Mouse (Mus musculus): ENCODE measurements around the gene Klrb1f. TPM values are rescaled to one million over a fixed set of nuclear protein-coding genes. Genes with fewer than 3 reads are reported as not detected.
"Not testable (repeated sequence)": the region's sequence is repeated elsewhere in the genome, so short reads cannot be mapped to it uniquely, and the experiment has no call there.

Gene Klrb1f
- under 1 TPM; 0.42 to 0.48 TPM for total RNA-seq (2021)
- long read RNA-seq, experiment 1, partial matches to known transcripts, result 0 of 1 reads
- long read RNA-seq, experiment 1, other reads (novel, unspliced or antisense), result 1 of 1 reads
- long read RNA-seq, experiment 2, result 0 reads

DNA sequence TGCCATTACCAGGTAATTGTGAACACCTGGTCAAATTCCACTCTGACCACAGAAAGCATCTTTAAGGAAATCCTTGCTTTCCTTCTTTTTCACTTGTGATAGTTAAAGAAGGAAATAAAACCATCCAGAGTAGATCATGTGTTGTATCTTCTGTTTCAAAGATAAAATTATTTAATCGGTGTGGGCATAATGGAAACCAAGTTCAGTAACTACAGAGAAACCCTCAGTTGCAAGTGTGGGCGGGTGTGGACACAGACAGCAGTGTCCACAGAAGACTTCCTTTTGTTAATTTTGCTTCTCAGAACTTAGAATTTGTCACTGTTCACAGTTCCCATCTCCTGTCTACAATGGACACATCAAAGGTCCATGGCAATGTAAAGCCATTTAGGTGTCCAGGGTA lies at the start of gene Klrb1f:
Gene Klrb1f, plus strand, starts transcription at position 301 of the 400 bp plus-strand sequence.
- no peak for DNase-seq

DNA sequence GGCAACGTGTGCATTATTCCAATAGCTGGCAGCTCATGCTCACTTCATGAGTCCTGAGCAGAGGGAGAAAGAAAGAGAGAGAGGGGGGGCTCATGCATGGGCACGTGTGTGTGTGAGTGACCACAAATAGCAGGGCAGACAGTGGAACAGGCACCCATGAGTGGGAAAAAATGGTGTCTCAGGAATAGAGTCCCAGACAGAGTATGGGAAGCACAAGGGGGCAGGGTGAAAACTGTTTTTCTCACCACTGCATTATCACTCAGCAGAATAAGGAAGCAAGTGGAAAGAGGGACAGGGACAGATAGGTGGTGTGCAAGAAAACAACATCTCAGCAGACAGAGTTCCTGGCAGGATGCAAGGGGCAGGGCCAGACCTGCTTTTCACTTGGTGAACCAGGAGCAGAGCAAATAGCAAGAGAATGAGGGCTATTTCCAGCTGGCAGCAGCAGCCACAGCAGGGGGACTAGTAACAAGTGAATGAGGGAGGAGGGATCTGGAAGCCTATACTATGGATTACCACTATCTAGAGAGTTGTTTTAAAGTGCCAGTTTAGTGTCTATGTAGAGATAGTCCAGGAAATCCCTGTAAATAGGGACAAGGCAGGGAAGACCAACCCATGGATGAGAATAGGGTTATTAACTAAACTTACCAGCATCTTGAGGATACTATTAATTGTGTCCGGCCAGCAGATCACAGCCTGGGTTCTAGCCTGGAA lies 49.5 kb upstream of the Klrb1f start:
- no peak for DNase-seq

GRCm38 (mm10) chr6:128996768-128997442 lies 48.8 kb upstream of the Klrb1f start:
- DNase-seq, result no peak

GRCm38 (mm10) chr6:129001392-129001791 lies 44.3 kb upstream of the Klrb1f start:
- no peak for DNase-seq

- DNase-seq, result no peak
Observed at GRCm38 (mm10) chr6:129008552-129008951, 37.1 kb upstream of the Klrb1f start.

DNA sequence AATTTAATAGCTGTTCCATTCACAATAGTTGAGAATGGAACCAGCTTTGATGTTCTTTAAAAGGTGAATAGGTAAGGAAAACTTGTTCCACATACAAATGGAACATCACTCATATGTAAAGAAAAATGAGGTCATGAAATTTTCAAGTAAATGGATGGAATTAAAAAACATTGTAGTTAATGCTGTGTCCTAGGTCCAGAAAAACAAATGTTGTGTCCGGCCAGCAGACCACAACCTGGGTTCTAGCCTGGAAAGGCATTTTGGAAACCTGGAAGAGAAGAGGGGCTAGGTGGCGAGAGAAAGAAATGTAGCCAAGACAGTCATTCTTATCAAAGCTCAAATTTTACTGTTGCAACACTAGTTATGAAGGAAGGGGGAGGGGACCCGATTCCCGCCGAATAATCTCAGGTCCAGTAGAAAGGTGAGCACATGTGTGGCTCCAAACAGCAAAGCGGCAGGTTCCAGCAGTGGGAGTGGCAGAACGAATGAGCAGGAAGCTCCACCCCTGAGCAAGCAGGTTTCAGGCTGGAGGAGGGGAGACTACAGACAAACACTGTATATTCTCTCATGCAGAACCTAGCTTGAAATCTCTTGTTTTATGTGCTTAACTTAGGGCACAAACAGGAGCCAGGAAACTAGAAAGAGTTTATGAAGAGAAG lies 35.7 kb upstream of the Klrb1f start:
- not testable (repeated sequence) for DNase-seq

DNA sequence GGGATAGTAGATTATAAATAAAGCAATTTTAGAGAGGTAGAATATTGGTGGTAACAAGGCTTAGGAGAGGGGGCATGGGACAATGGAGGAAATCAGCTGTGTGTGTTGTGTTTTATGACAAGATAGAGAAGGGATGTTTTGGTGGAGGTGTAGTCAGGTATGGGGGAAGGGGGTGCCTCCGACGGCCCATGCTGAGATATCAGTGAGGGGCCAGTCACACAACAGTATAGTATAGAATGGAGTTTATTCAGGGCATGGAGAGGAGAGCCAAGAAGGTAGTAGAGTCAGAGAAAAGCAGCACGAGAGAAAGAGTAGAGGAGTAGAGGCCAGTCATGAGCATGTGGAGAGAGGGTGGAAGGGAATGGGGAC lies 35.2 kb upstream of the Klrb1f start:
- no peak for DNase-seq

DNA sequence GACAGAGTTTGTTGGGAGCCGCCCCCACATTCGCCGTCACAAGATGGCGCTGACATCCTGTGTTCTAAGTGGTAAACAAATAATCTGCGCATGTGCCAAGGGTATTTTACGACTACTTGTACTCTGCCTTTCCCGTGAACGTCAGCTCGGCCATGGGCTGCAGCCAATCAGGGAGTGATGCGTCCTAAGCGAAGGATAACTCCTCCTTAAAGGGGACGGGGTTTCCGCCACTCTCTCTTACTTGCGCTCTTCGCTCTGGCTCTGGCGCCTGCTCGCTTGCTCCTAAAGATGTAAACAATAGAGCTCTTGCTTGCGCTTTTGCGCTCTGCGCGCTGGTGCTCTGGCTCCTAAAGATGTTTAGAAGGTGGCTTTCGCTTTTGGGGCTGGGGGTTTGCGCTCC lies 33.7 kb upstream of the Klrb1f start:
- not testable (repeated sequence) for DNase-seq

DNA sequence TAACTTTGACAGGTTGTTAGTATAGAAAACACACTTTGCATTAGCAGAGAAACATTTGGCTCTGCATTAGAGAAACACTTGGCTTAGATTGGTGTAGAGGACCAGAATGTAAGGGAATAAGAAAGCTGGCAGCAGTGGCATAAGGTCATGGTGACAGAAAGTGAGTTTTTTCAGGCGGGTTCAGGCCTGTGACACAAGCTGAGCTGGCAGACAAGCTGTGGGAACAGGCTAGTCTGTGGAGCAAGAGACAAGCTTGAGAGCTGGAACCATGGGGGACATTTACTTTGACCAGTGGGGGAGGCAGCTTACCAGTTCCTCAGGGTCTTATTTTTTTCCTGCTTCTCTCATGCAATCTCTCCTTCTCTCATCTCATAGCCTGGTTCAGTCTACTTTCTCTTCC lies 32.7 kb upstream of the Klrb1f start:
- no peak for DNase-seq

GRCm38 (mm10) chr6:129013762-129014276 lies 31.9 kb upstream of the Klrb1f start:
- DNase-seq, result no peak

GRCm38 (mm10) chr6:129014399-129014798 lies 31.3 kb upstream of the Klrb1f start:
- DNase-seq, result no peak

- no peak for DNase-seq
Observed at GRCm38 (mm10) chr6:129027451-129028248, 18.1 kb upstream of the Klrb1f start.

DNA sequence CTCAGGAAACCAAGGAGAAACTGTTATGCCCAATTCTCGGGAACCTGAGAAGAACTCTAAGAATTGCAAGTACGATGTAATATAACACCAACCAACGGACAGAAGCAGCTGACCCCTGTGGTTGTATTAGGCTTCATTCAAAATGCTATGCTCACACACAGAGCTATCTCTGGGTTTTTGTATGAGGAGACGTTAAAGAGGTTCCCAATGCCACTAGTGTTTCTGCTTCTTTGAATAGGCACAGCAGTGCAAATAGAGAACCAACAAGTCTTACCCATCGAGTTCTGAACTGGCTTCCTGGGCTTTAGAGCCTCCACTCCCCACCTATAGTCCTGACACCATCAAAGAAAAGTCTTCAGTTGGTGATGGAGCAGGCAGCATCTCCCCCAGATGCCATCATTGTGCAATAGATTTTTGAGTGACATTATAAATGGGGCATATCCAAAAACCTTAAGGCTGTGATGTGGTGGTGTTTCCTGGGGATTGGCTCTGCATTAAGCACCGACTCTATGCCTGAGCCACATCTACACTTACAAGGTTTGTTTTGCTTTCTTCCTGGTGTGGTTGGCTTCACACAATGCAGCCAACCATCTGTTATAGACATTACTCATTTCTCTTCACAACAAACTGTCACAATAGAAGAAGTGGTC lies 15.4 kb upstream of the Klrb1f start:
- DNase-seq, result no peak

- no peak for DNase-seq
Observed at GRCm38 (mm10) chr6:129030964-129031363, 14.7 kb upstream of the Klrb1f start.

GRCm38 (mm10) chr6:129033397-129033796 lies 12.3 kb upstream of the Klrb1f start:
- peak; percentile 13 for DNase-seq

- no peak for DNase-seq
Observed at GRCm38 (mm10) chr6:129035017-129035416, 10.7 kb upstream of the Klrb1f start.

- DNase-seq, result no peak
Observed at GRCm38 (mm10) chr6:129036326-129036725, 9.4 kb upstream of the Klrb1f start.

- DNase-seq, result no peak
Observed at GRCm38 (mm10) chr6:129036890-129037463, 8.7 kb upstream of the Klrb1f start.

DNA sequence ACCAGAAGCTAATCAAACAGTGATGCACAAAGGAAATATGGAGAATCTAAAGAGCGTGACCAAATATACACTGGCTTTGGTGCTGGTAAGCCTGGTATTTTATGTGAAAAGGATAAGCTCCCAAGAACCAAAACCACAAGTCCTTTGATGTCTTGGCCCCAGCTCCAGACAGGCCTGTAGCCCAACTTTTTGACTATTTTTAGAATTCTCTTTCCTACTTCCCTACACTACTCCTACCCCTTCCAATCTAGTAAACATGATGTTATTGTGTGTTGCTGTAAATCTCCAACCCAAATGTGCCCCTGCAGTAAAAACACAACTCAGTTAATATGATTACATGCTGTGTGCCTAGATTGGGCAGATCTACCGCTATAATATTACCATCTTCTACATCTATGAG lies 4.2 kb upstream of the Klrb1f start:
- DNase-seq, result no peak

GRCm38 (mm10) chr6:129042470-129042869 lies 3.2 kb upstream of the Klrb1f start:
- no peak for DNase-seq

DNA sequence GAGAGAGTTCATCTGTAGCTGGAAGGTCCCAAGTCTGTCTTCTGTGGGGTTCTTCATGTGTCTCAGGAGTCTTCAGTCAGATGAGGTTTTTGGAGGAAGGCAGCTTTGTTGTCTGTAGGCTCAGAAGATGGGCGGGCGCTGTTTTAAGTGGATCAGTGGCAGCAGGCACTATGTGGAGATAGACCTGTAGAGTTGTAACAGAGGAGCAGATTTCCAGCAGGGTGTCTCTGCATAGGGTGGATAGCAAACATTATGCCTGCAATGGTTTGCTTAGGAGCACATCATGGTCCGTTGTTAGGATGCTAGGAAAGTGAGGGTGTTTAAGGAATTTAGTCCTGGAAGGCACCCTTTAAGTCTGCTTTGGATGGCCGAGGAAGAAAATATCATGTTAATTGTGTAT lies 2.7 kb downstream of the Klrb1f start:
- DNase-seq, result no peak

Data from adrenal gland, postnatal 10 days (tissue).